Mouse (Mus musculus): ENCODE measurements around the gene Acvr2b. TPM values are rescaled to one million over a fixed set of nuclear protein-coding genes. Genes with fewer than 3 reads are reported as not detected.
"Not testable (repeated sequence)": the region's sequence is repeated elsewhere in the genome, so short reads cannot be mapped to it uniquely, and the experiment has no call there.

Gene Acvr2b
- polyA plus RNA-seq, 1 experiment from 2014 or later, result 6.3 TPM

- DNase-seq (ENCODE audit: low spot score) (no peak), ATAC-seq (ENCODE audit: low FRiP score, low TSS enrichment) (no peak)
- no peaks in the 10 kb centered on the region for H3K4me1 ChIP-seq (replicated peaks; ENCODE audit: control insufficient read depth, insufficient read depth)
- 74% methylated on average over 12 of the region's 12 CpGs for WGBS
- H3K27ac ChIP-seq (replicated peaks), result no peak overlapping the region
- 0 out of 2 replicates have a peak, but pooled peaks cover 2% of the 10 kb centered on the region for H3K36me3 ChIP-seq (ENCODE audit: control insufficient read depth, insufficient read depth, low read length)
- H3K9ac ChIP-seq (ENCODE audit: low read length), result no peak overlapping the region
- H3K4me3 ChIP-seq (ENCODE audit: low read depth, low read length), result no peak overlapping the region
- no peaks in the 10 kb centered on the region for H3K27me3 ChIP-seq (ENCODE audit: control insufficient read depth, insufficient read depth, low read length)
- no peaks in the 10 kb centered on the region for H3K9me3 ChIP-seq (ENCODE audit: control insufficient read depth, low read length)
- no peak overlapping the region for H3K4me2 ChIP-seq (replicated peaks; ENCODE audit: low read depth)
- TF ChIP-seq CTCF (IDR thresholded peaks at IDR 0.05; ENCODE audit: low read depth), result no peak
- no peak for TF ChIP-seq EP300 (optimal IDR thresholded peaks at IDR 0.05)
Observed at GRCm38 (mm10) chr9:119363229-119363628, 38.7 kb upstream of the Acvr2b start.

- Histone ChIP-seq H3K27ac (replicated peaks) (no peak within 1 kb of the TSS), H3K9me3 (ENCODE audit: control insufficient read depth, low read length) (no peaks in the 10 kb centered on the region), H3K9ac (ENCODE audit: low read length) (no peak within 1 kb of the TSS), H3K36me3 (ENCODE audit: control insufficient read depth, insufficient read depth, low read length) (0 out of 2 replicates have a peak, but pooled peaks cover 2% of the 10 kb centered on the region), H3K4me2 (replicated peaks; ENCODE audit: low read depth) (no peak within 1 kb of the TSS), H3K4me1 (replicated peaks; ENCODE audit: control insufficient read depth, insufficient read depth) (no peaks in the 10 kb centered on the region), H3K27me3 (ENCODE audit: control insufficient read depth, insufficient read depth, low read length) (no peaks in the 10 kb centered on the region), H3K4me3 (ENCODE audit: low read depth, low read length) (no peak within 1 kb of the TSS)
- WGBS, result 55% methylated on average over 7 of the region's 7 CpGs
- no peak for ATAC-seq (ENCODE audit: low FRiP score, low TSS enrichment)
- DNase-seq (ENCODE audit: low spot score), result no peak
- TF ChIP-seq EP300 (optimal IDR thresholded peaks at IDR 0.05), result no peak
Observed at GRCm38 (mm10) chr9:119365284-119365683, 36.6 kb upstream of the Acvr2b start, which contains the start of gene Slc22a14. Gene Slc22a14, minus strand, starts transcription at chr9:119365553.

- DNase-seq (ENCODE audit: low spot score) (no peak), ATAC-seq (ENCODE audit: low FRiP score, low TSS enrichment) (no peak)
- no peak overlapping the region for H3K27ac ChIP-seq (replicated peaks)
Observed at GRCm38 (mm10) chr9:119368367-119368766, 33.6 kb upstream of the Acvr2b start.

GRCm38 (mm10) chr9:119370770-119371169, 31.1 kb upstream of the Acvr2b start:
- not testable (repeated sequence) for H3K36me3 ChIP-seq (ENCODE audit: control insufficient read depth, insufficient read depth, low read length); H3K4me1 ChIP-seq (replicated peaks; ENCODE audit: control insufficient read depth, insufficient read depth); H3K4me3 ChIP-seq (ENCODE audit: low read depth, low read length); H3K9ac ChIP-seq (ENCODE audit: low read length); H3K27ac ChIP-seq (replicated peaks); DNase-seq (ENCODE audit: low spot score); H3K4me2 ChIP-seq (replicated peaks; ENCODE audit: low read depth); H3K27me3 ChIP-seq (ENCODE audit: control insufficient read depth, insufficient read depth, low read length); ATAC-seq (ENCODE audit: low FRiP score, low TSS enrichment); H3K9me3 ChIP-seq (ENCODE audit: control insufficient read depth, low read length)
- peak; percentile 36 for TF ChIP-seq CTCF (IDR thresholded peaks at IDR 0.05; ENCODE audit: low read depth)
- WGBS, result 86% methylated on average over 4 of the region's 4 CpGs

More at GRCm38 (mm10) chr9:119368367-119368766, 33.6 kb upstream of the Acvr2b start:
- TF ChIP-seq CTCF (IDR thresholded peaks at IDR 0.05; ENCODE audit: low read depth), result no peak
- no peak for TF ChIP-seq EP300 (optimal IDR thresholded peaks at IDR 0.05)
- Histone ChIP-seq H3K4me2 (replicated peaks; ENCODE audit: low read depth) (no peak overlapping the region), H3K9me3 (ENCODE audit: control insufficient read depth, low read length) (no peaks in the 10 kb centered on the region), H3K9ac (ENCODE audit: low read length) (no peak overlapping the region), H3K4me3 (ENCODE audit: low read depth, low read length) (no peak overlapping the region), H3K4me1 (replicated peaks; ENCODE audit: control insufficient read depth, insufficient read depth) (no peaks in the 10 kb centered on the region), H3K27me3 (ENCODE audit: control insufficient read depth, insufficient read depth, low read length) (no peaks in the 10 kb centered on the region), H3K36me3 (ENCODE audit: control insufficient read depth, insufficient read depth, low read length) (0 out of 2 replicates have a peak, but pooled peaks cover 2% of the 10 kb centered on the region)
- 90% methylated on average over 3 of the region's 3 CpGs for WGBS

- Histone ChIP-seq H3K4me3 (ENCODE audit: low read depth, low read length) (no peak overlapping the region), H3K27ac (replicated peaks) (no peak overlapping the region), H3K27me3 (ENCODE audit: control insufficient read depth, insufficient read depth, low read length) (no peaks in the 10 kb centered on the region), H3K36me3 (ENCODE audit: control insufficient read depth, insufficient read depth, low read length) (0 out of 2 replicates have a peak, but pooled peaks cover 2% of the 10 kb centered on the region), H3K4me1 (replicated peaks; ENCODE audit: control insufficient read depth, insufficient read depth) (no peaks in the 10 kb centered on the region), H3K4me2 (replicated peaks; ENCODE audit: low read depth) (no peak overlapping the region), H3K9me3 (ENCODE audit: control insufficient read depth, low read length) (no peaks in the 10 kb centered on the region), H3K9ac (ENCODE audit: low read length) (no peak overlapping the region)
- 60% methylated on average over 4 of the region's 4 CpGs for WGBS
- DNase-seq (ENCODE audit: low spot score) (no peak), ATAC-seq (ENCODE audit: low FRiP score, low TSS enrichment) (no peak)
- TF ChIP-seq EP300 (optimal IDR thresholded peaks at IDR 0.05) (no peak), CTCF (IDR thresholded peaks at IDR 0.05; ENCODE audit: low read depth) (no peak)
Observed at GRCm38 (mm10) chr9:119371251-119371650, 30.7 kb upstream of the Acvr2b start.

- Histone ChIP-seq H3K4me1 (replicated peaks; ENCODE audit: control insufficient read depth, insufficient read depth) (no peaks in the 10 kb centered on the region), H3K36me3 (ENCODE audit: control insufficient read depth, insufficient read depth, low read length) (no peaks in the 10 kb centered on the region), H3K27me3 (ENCODE audit: control insufficient read depth, insufficient read depth, low read length) (no peaks in the 10 kb centered on the region), H3K9me3 (ENCODE audit: control insufficient read depth, low read length) (no peaks in the 10 kb centered on the region), H3K27ac (replicated peaks) (no peak overlapping the region), H3K9ac (ENCODE audit: low read length) (no peak overlapping the region), H3K4me3 (ENCODE audit: low read depth, low read length) (no peak overlapping the region), H3K4me2 (replicated peaks; ENCODE audit: low read depth) (no peak overlapping the region)
- ATAC-seq (ENCODE audit: low FRiP score, low TSS enrichment), result no peak
- 67% methylated on average over 3 of the region's 3 CpGs for WGBS
- DNase-seq (ENCODE audit: low spot score), result no peak
- TF ChIP-seq EP300 (optimal IDR thresholded peaks at IDR 0.05) (no peak), CTCF (IDR thresholded peaks at IDR 0.05; ENCODE audit: low read depth) (no peak)
Observed at GRCm38 (mm10) chr9:119375008-119375407, 26.9 kb upstream of the Acvr2b start.
